Mouse (Mus musculus): ENCODE measurements around the gene C730034F03Rik.
"Not testable (repeated sequence)": the region's sequence is repeated elsewhere in the genome, so short reads cannot be mapped to it uniquely, and the experiment has no call there.

The C730034F03Rik gene

GRCm38 (mm10) chr15:89429352-89430221 is at the start of gene C730034F03Rik, which contains the start of the genes Gm44502 and Chkb:
Gene C730034F03Rik, plus strand, starts transcription at chr15:89429589.
Gene Gm44502, minus strand, starts transcription at chr15:89429696.
Gene Chkb, minus strand, starts transcription at chr15:89429908.
- peak; percentile 90 for DNase-seq (ENCODE audit: low read depth, low spot score)

- no peak for DNase-seq (ENCODE audit: low read depth, low spot score)
Measured at GRCm38 (mm10) chr15:89384617-89385016, 44.8 kb upstream of the C730034F03Rik start, which contains the start of gene Klhdc7b. Gene Klhdc7b, plus strand, starts transcription at chr15:89384917.

GRCm38 (mm10) chr15:89387127-89387526 is 42.3 kb upstream of the C730034F03Rik start:
- DNase-seq (ENCODE audit: low read depth, low spot score): no peak

- DNase-seq (ENCODE audit: low read depth, low spot score): no peak
Measured at GRCm38 (mm10) chr15:89390081-89390480, 39.3 kb upstream of the C730034F03Rik start.

GRCm38 (mm10) chr15:89396883-89397282 is 32.5 kb upstream of the C730034F03Rik start:
- DNase-seq (ENCODE audit: low read depth, low spot score): no peak

- no peak for DNase-seq (ENCODE audit: low read depth, low spot score)
Measured at GRCm38 (mm10) chr15:89398146-89398545, 31.2 kb upstream of the C730034F03Rik start.

GRCm38 (mm10) chr15:89399716-89400115 is 29.7 kb upstream of the C730034F03Rik start:
- no peak for DNase-seq (ENCODE audit: low read depth, low spot score)

GRCm38 (mm10) chr15:89402471-89402870 is 26.9 kb upstream of the C730034F03Rik start:
- DNase-seq (ENCODE audit: low read depth, low spot score): no peak

- DNase-seq (ENCODE audit: low read depth, low spot score): no peak
Measured at GRCm38 (mm10) chr15:89404831-89405623, 24.4 kb upstream of the C730034F03Rik start.

- DNase-seq (ENCODE audit: low read depth, low spot score): no peak
Measured at GRCm38 (mm10) chr15:89406691-89407090, 22.7 kb upstream of the C730034F03Rik start.

- DNase-seq (ENCODE audit: low read depth, low spot score): no peak
Measured at GRCm38 (mm10) chr15:89410118-89410517, 19.3 kb upstream of the C730034F03Rik start, which contains the start of gene Syce3. Gene Syce3, minus strand, starts transcription at chr15:89410503.

- DNase-seq (ENCODE audit: low read depth, low spot score): no peak
Measured at GRCm38 (mm10) chr15:89415282-89415681, 14.1 kb upstream of the C730034F03Rik start.

GRCm38 (mm10) chr15:89421938-89422337 is 7.5 kb upstream of the C730034F03Rik start:
- DNase-seq (ENCODE audit: low read depth, low spot score): no peak

- DNase-seq (ENCODE audit: low read depth, low spot score): no peak
Measured at GRCm38 (mm10) chr15:89424621-89425020, 4.8 kb upstream of the C730034F03Rik start.

GRCm38 (mm10) chr15:89425711-89426121 is 3.7 kb upstream of the C730034F03Rik start, which contains the start of gene Cpt1b:
Gene Cpt1b, minus strand, starts transcription at chr15:89425863.
- no peak for DNase-seq (ENCODE audit: low read depth, low spot score)

GRCm38 (mm10) chr15:89426716-89427115 is 2.7 kb upstream of the C730034F03Rik start:
- no peak for DNase-seq (ENCODE audit: low read depth, low spot score)

GRCm38 (mm10) chr15:89428136-89428790 is 1.1 kb upstream of the C730034F03Rik start:
- DNase-seq (ENCODE audit: low read depth, low spot score): no peak

- no peak for DNase-seq (ENCODE audit: low read depth, low spot score)
Measured at GRCm38 (mm10) chr15:89428821-89429351, 503 bp upstream of the C730034F03Rik start.

GRCm38 (mm10) chr15:89430341-89430740 is 952 bp downstream of the C730034F03Rik start:
- no peak for DNase-seq (ENCODE audit: low read depth, low spot score)

- DNase-seq (ENCODE audit: low read depth, low spot score): not testable (repeated sequence)
Measured at GRCm38 (mm10) chr15:89430771-89431170, 1.4 kb downstream of the C730034F03Rik start.

- no peak for DNase-seq (ENCODE audit: low read depth, low spot score)
Measured at GRCm38 (mm10) chr15:89431271-89431670, 1.9 kb downstream of the C730034F03Rik start.
